Mouse (Mus musculus): ENCODE results near the gene Cfap20. TPM values are rescaled to one million over a fixed set of nuclear protein-coding genes. Genes with fewer than 3 reads are reported as not detected.
"Not testable (repeated sequence)": the region's sequence is repeated elsewhere in the genome, so short reads cannot be mapped to it uniquely, and the experiment has no call there.

The Cfap20 gene
- total RNA-seq, 2 experiments from 2014 or later, result 50.7 to 54.4 TPM

DNA sequence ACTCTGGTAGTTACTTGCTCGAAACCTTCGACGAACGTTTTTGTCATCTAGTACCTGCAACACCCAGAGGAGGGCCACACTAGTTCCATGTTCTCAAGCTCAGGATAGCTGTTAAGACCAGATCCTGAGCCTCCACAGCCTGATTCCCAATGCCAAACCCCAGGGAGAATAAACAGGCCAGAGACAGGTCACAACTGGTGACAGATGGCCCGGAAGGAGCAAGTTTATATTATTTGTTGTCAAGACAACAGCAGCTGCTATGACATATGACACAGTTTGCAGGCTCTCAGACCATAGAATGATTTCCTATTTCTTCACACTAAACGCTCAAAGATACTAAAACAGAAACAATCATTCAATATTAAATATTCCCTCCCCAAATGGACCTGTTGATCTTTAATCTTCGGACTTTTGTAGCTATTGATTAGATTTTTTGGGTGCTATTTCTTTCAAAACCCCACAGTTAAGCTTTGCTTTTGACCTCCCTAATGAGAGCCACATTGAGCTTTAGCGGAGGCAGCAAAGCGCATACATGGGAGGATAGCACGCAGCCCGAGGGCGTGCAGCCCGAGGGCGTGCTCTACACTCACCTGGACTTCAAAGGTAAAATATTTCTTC, 12.4 kb downstream of the Cfap20 start:
- DNase-seq (ENCODE audit: low spot score in 2 of 2), result no peak

DNA sequence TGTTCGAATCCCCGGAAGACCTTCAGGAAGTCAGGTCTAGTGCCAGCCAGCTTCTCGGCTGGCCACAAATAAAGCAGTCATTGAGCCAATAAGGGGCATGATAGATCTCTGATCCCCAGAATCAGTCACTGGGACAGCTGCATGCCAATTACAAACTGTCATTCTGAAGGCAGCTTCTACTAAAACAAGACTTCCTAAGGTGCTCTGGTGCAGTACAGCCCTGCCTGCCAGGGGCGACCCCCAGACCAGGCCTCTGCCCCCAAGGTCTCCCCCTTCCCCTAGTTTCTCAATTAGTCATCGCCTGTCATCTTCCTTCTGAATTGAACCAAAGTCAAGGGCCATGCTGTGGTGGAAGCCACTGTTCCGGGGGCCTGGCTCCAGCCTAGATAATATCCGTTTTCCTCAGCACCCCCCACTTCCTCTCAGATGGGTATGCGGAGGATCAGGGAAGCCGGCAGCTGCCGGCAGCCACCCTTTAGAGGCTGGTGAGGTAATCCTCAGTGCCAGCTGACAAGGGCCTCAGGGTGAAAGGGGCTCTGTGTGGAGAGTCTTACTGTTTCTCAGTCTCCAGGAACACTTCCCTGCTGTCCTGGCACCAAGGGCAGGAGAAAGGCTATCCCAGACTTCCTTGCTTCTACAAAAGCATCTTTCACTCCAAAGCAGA, 23.2 kb downstream of the Cfap20 start:
- no peak for DNase-seq (ENCODE audit: low spot score in 2 of 2)

DNA sequence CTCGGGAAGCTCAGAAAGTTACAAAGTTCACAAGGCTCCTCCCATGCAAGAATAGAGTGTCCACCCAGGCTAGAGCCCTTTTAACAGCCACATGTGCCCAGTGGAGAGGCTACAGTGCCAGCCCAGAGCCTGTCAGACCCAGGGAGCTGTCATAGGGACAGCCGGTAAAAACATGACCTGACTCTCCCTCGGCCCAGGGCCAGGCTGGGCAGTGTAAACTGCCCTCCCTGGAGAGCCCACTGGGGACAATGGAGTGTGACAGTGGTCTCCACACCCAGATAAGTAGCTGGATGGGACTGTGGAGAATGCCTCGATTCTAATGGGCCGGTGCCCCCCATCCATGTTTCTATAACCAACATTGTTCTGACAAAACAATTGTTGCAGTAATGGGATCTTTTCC, 25.2 kb downstream of the Cfap20 start:
- no peak for DNase-seq (ENCODE audit: low spot score in 2 of 2)

DNA sequence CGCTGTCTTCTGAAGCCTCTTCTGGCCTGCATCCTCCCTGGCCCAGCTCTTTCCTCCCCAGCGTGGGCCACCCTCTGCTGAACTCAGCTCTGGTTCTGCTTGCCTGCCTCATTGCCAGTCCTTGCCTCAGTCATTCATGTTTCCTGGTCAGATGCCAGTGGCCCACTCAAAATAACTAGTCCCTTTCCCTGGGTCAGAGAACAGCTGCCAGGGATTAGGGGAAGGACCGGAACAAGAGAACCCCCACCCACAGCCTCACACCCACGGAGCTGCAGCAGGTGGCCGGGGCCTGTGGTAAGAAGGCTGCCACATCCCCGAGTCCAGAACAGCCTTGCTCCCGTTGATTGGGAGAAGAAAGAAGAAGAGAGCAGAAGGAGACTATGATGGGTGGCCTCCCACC, 33.6 kb downstream of the Cfap20 start:
- no peak for DNase-seq (ENCODE audit: low spot score in 2 of 2)

DNA sequence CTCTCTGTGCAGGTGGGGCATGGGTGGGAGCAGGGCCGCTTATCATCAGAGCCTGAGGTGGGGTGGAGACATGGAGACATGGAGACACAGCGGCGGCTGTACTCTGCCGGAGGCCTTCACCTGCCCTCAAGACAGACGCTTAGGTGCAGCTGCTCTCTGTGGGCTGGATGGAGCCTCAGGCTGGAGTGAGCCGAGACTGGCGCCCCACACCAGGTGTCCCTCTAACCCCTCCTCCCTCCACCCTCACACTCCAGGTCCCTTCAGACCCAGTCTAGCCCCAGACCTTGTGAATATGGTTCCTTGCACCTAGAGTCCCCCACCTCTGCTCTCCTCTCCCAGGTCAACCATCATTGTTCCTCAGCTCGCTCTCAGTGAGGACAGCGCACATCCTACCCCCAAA, 35.5 kb downstream of the Cfap20 start:
- no peak for DNase-seq (ENCODE audit: low spot score in 2 of 2)

DNA sequence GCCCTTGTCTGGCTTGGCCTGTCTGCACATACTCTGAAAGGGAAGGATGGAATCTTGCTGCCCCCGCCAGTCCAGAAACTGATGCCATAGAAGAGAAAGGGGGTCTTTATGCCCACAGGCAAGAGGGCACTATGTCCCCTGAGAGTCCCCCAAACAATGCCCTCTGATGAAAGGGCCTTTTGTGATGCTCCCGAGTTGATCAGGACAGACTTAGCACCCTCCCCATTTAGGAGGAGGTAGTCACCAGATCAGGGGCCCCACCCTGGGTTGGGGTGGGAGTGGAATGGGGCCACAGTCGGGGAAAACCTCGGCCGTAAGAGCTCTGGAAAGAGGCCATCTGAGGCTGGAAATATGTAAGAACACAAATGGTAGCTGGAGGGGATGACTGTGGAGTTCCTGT, 37.5 kb downstream of the Cfap20 start:
- DNase-seq (ENCODE audit: low spot score in 2 of 2), result no peak

DNA sequence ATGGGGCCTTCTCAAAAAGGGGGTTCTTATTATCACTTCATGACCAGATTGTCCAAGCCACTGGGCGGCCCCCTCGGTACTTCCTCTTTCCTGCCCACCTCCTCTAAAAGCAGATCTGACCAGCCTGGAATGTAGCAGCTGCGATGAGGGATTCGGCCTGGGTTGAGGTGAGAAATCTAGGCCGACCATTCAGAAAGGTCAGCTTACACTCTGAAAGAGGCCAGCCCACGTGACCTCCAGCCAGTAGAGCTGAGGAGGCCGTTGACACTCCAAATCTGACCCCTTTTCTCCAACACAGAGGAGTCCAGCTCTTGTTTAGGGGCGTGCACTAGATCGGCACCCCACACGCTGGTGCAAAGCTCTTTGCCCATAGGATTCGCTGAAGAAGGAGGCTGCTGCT, 37.9 kb downstream of the Cfap20 start:
- DNase-seq (ENCODE audit: low spot score in 2 of 2), result no peak

DNA sequence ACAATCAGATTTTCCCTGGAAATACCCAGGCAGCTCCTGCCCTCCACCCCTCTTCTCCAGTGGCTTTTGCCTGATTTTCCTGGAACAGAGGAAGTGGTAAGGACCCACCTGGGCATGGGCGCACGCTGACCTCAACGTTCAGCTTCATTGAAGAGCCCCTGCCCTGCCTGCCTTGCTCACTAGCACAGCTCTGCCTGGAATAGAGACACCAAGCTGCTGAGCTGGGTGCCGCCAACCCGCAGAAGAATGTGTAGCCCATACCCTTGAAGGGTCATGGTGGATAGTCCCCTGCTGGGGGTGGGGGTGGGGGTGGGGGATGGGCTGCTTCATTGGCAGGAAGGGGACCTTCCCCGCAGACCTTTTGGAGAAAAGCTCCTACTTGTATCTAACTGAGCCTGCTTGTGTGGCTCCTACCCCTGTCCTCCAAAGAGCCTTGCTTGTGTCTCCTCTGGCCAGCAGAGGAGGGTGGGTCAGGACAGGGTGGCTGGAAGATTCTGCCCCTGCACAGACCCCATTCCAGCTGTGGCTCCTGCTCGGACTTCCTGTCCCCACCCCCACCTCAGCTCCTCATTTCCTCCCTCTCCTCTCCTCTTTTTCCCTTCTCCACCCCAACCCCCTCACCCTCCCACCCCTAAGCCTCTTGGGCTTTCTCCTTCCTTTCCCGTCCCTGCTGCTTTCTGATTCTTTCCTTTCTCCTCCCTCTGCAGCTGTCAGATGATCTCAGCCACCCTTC, 39.3 kb downstream of the Cfap20 start:
- DNase-seq (ENCODE audit: low spot score in 2 of 2), result no peak

DNA sequence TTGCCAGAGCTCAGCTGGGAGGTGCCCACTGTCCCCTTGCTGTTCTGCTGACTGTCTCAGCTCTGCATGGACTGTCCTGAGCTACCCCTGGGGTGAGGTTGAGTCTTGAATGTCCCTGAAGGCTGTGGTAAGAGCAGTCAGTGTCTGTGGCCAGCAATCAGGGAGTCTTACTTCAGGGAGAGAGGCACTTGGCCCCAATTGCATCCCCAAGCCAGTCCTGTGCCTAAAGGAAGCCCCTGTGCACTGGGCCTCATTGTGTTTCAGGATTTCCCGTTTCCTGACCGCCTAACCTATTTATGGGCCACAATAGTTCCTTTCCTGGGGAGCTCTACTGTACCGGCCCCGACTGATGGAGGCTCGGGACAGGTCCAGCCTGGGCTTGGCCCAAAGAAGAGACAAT, 42.1 kb downstream of the Cfap20 start:
- no peak for DNase-seq (ENCODE audit: low spot score in 2 of 2)

DNA sequence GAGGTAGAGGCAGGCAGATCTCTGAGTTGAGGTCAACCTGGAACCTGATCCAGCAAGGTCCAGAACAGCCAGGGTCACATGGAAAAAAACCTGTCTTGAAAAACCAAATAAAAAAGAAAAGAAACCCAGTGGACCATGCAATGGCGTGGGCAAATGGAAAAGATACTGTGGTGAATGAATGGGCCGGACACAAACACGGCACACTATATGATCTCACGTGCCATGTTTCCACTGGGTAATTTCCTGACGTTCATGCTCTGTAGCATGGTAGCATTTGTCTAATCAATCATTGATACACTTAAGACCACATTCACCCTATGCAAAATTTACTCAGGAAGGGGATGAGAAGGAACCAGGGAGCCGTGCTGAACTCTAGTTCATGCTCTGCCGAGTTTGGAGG, 43.6 kb downstream of the Cfap20 start:
- DNase-seq (ENCODE audit: low spot score in 2 of 2), result no peak

DNA sequence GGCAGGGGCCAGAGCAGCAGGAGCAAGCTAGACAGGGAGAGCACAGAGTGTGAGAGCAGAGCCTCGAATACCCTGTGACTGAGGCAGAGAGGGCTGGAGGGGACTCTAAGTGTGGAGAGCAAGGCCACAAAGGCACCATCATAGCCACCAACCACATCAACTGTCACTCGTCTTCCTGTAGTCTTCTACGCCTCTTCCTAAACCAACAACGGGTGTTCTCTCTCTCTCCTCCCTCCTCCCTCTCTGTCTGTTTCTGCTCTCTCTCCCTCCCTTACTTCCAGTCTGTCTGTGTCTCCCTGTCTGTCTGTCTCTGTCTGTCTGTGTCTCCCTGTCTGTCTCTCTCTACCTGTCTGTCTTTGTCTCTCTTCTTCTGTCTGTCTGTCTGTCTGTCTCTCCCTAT, 44.4 kb downstream of the Cfap20 start:
- DNase-seq (ENCODE audit: low spot score in 2 of 2), result no peak

DNA sequence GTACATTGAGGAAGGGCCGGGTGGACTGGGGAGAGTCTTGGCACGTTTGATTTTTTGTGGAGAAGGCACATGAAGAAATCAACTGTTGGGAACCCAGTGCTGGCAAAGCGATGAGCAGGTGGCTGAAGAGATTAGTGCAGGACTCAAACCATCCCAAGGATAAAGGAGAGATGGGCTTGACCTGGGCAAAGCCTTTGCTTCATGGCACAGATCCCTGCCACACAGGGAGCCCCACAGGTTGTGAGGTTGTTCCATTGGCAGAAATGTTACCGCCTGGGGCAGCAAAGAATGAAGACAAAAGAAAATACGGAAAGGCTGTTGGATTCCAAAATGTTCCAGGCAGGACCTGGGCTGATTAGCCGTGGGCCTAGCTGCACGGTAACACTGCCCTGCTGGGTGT, 46.7 kb downstream of the Cfap20 start:
- no peak for DNase-seq (ENCODE audit: low spot score in 2 of 2)

DNA sequence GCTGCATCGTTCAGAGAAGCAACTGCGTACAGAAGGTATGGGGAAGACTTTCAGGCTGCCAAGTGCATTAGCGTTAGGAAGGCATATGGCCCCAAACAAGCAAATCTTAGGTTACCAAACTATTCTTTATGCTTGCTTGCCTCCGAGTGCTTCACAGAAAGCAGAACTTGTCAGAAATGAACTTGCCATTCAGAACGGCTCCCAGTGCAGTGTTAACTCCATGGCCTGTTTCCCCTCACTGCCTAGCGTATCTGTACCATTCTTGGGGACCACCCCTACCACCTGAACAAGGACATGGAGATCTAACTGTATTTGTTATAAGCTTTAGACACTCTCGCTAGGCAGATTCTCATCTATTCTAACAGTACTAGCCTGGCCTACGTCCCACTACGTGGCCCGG, 47.4 kb downstream of the Cfap20 start:
- no peak for DNase-seq (ENCODE audit: low spot score in 2 of 2)

DNA sequence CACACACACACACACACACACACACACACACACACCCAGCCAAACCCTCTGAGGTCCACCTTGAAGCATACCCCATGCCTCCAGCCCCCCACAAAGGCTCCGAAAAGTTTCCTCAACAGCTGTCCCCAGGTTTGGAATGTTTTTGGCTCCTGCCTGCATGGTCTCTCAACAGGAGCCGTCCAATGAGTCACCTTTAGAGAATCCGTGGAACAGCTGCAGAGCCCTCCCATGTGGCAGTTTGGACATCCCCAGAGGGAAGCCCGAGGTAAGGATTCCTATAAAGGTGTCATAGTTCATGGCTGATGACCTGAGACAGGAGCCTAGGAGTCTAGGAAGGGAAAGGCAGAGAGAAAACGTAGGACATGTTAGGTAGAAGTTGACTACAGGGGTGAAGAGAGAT, 48.6 kb downstream of the Cfap20 start:
- DNase-seq (ENCODE audit: low spot score in 2 of 2), result no peak

DNA sequence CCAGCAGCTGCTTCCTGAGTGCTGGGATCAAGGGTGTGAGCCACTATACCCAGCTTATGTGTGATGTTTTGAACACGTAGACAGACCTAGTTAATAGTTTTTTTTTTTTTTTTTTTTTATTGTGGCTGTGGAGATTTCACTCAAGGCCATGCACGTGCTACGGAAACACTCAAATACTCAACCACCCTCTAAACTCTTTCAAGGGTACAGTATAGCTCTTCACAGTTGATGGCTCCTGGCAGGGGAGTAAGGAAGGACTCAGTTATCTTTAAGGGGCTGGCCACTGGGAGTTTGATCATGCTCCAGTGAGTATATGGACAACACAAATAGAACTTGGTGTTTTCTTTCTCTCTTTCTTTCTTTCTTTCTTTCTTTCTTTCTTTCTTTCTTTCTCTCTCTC, 50.2 kb downstream of the Cfap20 start:
- no peak for DNase-seq (ENCODE audit: low spot score in 2 of 2)

DNA sequence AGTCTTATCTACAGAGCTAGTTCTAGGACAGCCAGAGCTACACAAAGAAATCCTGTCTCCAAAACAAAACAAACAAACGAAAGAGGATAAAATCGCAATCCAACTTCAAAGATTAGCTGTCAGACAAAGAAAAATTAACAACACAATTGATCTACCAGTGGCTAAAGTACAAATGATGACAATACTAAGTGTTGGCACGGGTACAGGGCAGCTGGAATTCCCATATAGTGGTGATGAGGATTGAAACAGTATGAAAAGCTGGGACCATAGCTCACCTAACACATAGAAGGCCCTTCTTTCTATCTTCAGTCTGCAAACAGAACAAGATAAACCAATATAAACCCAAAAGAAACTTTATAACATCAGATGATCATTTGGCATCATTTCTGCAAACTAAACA, 53.1 kb downstream of the Cfap20 start:
- DNase-seq (ENCODE audit: low spot score in 2 of 2), result no peak

DNA sequence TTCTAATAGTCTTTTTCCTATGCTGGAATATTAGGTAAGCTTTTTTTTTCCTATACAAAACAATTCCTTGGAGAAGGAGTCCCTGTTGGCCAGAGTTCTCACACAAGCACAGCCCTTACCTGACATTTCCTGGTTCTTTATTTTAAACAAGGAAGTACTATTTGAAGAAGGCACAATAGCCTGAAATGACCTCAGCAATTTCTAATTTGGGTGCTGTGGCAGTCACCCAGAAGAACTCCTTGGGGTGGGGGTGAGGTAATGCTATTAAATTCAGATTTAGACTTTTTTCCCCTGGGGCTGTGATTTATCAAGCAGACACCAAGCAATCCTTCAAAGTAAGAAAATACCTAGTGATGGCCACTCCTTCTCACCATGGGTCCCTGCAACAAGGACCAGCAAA, 53.7 kb downstream of the Cfap20 start:
- no peak for DNase-seq (ENCODE audit: low spot score in 2 of 2)

DNA sequence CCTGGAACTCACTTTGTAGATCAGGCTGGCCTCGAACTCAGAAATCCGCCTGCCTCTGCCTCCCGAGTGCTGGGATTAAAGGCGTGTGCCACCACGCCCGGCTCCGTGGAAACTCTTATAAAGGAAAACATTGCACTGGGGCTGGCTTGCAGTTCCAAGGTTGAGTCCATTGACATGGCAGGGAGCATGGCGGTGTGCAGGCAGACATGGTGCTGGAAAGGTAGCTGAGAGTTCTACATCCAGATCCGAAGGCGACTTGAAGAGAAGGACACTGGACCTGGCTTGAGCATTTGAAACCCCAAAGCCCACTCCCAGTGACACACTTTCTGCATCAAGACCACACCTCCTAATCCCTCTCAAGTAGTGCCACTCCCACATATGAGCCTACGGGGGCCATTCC, 55.7 kb downstream of the Cfap20 start:
- DNase-seq (ENCODE audit: low spot score in 2 of 2), result not testable (repeated sequence)

DNA sequence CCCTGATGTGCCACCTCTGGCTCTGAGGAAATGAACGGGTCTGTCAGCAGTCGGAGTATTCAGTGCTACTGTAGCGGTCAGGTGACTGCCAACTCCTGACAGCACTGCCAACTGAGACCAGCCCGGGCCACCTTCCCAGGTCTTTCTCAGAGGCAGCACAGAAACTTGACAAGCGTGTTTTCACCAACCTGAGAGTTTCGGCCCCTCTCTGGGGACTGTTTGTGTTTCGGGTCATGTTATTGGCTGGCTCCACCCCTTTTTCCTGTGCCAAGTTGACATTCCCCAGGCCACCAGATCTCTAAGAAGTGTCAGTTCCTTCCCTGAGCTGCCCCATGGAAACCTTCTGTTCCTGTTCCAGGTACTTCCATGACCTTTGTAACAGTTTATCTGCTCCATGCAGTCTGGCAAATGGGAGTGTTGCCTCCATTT, 56.8 kb downstream of the Cfap20 start:
- DNase-seq (ENCODE audit: low spot score in 2 of 2), result no peak

DNA sequence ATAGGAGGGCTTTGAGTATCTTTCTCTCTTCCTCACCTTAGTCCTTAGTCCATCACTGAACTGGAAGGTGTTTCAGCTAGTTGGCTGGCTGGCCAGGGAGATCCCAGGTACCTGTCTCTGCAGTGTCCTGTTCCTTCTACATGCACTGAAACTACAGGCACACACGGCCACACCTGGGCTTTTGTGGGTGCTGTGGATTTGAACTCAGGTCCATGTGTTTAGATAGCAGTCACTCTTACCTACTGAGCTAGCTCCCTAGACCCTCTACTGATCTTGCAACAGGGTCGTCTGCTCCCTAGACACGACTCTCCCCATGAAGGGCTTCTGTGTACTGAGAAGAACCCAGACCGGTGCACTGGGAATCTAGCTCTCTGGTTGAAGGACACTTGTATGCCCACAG, 57.6 kb downstream of the Cfap20 start:
- DNase-seq (ENCODE audit: low spot score in 2 of 2), result no peak

DNA sequence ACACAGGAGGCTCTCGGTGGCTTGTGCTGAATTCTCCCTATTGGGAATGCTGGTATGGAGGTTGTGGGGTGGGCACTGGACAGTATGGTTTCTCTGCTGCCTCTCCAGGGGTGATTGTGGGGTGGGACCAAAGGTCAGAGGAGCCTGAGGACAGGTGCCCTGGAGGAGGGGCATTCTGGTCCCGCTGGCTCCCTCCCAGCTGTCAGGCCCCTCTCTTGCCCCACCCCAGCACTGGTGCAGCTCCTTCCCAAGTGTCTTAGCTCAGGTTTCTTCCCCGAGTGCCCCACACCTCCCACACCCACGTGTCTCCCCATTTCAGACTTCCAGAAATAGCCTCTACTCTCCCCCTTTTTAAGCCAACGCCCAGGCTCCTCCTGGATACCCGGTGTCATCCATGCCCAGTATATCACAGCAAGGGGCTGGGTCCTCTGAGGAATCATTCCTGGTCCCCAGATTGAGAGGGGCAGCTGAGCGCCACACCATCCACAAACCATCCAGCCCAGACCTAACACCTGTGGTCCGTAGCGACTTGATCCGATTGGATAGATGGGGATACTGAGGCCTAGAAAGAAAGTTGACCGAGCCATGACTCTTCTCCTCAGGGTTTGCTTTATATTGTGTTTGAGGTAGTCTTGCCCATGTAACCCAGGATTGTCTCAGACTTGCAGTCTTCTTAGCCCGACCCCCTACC, 58.2 kb downstream of the Cfap20 start:
- DNase-seq (ENCODE audit: low spot score in 2 of 2), result no peak

DNA sequence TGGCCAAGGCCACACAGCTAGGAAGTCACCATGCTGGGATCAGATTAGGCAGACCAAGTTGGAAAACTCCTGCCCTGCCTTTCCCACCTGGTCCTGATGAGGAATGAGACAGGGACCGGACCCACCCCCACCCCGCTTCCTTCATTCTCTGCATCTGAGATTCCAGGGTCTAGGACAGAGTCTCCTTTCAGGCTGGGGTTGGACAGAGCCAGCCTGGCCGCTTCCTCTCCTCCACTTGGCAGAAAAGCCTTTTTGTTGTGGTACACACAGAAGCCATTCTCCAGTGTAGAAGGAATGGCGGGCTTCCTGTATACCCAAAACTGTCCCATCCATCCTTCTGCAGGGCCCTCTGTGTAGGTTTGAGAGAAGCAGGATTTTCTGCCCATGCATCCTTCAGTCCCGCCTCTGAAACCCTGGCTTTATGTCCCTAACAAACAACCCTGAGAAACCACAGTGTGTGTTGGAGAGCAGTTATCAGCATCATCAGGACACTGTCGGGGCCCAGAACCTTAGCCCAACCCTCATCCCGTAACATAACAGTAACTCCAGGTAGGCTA, 59.2 kb downstream of the Cfap20 start:
- no peak for DNase-seq (ENCODE audit: low spot score in 2 of 2)
